Mouse (Mus musculus): ENCODE measurements around the gene Dbf4.

Dbf4 gene

GRCm38 (mm10) chr5:8422157-8422931 is at the start of gene Dbf4, which contains the start of gene Slc25a40:
Gene Dbf4, minus strand, starts transcription at chr5:8422716.
Gene Slc25a40, plus strand, starts transcription at chr5:8422850.
- WGBS, result under 1% methylated on average over 87 of the region's 93 CpGs

DNA sequence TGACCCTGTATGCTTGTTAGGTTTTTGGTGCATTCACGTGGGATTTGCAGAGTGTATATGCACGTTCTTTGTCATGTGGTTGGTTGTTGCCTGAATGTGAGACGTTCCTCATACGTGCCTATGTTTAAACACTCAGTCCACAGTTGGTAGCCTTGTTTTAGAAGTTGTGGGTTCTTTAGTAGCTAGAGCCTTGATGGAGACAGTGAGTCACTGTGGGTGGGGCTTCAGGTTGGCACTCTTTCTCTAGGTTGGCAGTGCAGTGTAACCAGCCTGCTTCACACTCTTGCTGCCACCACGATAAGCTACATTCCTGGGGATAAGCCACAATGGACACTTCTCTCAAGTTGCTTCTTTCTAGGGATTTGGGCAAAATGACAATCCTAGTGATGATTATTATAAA is 34.0 kb upstream of the Dbf4 start:
- 61% methylated on average over 5 of the region's 5 CpGs for WGBS

- 66% methylated on average over 2 of the region's 2 CpGs for WGBS
Measured at GRCm38 (mm10) chr5:8439095-8439494, 16.6 kb upstream of the Dbf4 start.

GRCm38 (mm10) chr5:8437481-8438156 is 15.1 kb upstream of the Dbf4 start:
- WGBS, result 94% methylated on average over 5 of the region's 5 CpGs

- 78% methylated on average over 5 of the region's 5 CpGs for WGBS
Measured at GRCm38 (mm10) chr5:8425899-8426298, 3.4 kb upstream of the Dbf4 start.

DNA sequence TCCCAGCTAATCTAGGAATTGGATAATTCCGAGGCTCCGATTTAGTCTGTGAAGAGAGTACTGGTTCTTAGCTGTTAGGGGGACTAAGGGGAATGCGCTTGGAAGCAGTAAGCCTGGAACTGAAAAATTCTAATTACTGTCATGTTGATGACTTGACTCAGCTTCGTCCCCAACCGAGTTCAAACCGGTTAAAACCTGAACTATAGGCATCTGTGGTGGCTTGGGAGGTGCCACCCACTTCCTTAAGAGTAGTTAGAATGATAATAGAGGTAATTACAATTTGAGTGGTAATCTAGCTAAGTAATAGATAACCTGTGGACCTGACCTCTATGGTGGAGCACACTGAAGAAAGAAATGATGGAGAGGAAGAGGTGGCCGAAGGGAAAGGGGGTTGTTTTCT is 1.6 kb upstream of the Dbf4 start:
- 35% methylated on average over 7 of the region's 7 CpGs for WGBS

- WGBS, result under 1% methylated on average over 40 of the region's 40 CpGs
Measured at GRCm38 (mm10) chr5:8422932-8423928, 714 bp upstream of the Dbf4 start.

GRCm38 (mm10) chr5:8421424-8421823 is 1.1 kb downstream of the Dbf4 start:
- WGBS, result 25% methylated on average over 3 of the region's 3 CpGs

DNA sequence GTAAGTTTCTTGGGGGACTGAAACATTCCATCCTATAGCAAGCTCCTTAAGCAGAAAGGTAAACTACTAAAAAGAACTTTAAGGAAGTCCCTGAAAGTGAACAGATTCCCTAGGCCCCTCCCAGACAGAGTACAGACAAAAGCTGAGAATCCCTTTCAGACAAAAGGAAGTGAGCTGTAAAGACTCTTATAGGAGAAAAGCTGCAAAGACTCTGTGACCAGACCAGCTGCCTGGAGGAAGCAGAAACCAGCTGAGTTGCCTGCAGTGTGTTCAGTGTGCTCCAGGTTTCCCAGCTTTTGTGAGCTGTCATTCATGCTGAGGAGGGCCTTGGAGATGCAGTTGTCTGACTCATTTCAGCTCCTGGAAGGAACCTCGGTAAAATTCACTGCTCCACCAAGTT is 5.1 kb downstream of the Dbf4 start:
- 50% methylated on average over 1 of the region's 1 CpGs for WGBS

DNA sequence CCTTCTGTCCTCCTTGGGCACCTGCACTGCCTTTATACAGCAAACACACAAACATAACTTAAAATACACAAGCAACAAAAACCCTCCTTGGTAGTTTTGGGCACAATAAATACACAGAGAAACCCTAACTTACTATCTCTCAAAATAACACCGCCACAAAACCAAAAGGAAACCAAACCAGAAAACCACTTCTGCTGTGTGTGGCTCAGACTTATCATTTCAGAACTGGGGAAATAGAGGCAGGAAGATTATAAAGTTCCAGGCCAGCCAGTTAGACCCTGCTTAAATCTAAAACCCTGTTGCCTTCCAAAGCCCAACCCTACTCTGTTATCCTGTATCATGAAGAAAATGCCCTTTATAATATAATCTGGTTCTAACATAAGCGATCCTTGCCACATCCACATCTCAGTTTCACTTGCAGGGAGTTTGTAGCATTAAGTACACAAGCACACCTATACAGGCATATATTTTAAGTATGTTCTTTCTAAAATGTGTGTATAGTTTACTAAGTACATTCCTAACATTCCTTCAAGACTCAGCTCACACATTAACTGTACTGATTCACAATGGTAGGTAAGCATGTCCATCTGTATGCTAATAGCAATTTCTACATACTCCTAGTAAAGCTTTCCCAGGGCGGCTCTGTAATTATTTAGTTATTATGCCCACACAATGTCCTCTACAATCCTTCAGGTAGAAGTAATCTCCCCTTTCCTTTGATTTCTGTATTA is 5.7 kb downstream of the Dbf4 start:
- 91% methylated on average over 3 of the region's 3 CpGs for WGBS

GRCm38 (mm10) chr5:8408746-8409145 is 13.8 kb downstream of the Dbf4 start:
- 81% methylated on average over 4 of the region's 4 CpGs for WGBS

DNA sequence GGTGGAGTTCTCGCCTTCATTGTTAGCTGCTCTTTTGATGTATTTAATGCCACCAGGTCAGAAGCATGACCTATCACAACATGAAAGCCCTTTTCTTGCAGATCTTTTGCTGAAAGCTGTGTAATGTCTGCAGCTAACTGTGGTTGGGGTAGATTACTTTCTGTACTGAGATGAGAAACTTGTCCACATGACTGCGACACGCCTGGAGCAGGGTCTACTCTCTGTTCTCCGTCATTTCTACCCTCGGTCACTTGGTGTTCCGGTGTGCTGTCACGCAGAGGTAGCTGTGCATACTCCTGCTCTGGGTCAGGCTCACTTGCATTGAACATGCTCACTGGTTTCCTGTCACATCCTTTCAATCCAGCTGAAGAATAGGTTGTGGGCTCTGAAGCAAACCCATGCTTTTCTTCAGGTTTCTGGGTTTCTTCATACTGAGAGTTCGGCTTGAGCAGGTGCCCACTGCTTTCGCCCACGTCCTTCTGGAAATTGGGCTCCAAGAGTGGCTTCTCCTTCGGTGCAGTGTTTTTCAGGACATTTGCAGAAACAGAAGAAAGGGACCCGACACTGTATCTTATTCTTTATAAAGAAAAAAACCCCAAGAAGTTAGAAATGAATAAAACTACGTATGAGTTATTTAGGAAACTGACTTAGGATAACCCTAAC is 24.8 kb downstream of the Dbf4 start:
- 85% methylated on average over 13 of the region's 13 CpGs for WGBS

DNA sequence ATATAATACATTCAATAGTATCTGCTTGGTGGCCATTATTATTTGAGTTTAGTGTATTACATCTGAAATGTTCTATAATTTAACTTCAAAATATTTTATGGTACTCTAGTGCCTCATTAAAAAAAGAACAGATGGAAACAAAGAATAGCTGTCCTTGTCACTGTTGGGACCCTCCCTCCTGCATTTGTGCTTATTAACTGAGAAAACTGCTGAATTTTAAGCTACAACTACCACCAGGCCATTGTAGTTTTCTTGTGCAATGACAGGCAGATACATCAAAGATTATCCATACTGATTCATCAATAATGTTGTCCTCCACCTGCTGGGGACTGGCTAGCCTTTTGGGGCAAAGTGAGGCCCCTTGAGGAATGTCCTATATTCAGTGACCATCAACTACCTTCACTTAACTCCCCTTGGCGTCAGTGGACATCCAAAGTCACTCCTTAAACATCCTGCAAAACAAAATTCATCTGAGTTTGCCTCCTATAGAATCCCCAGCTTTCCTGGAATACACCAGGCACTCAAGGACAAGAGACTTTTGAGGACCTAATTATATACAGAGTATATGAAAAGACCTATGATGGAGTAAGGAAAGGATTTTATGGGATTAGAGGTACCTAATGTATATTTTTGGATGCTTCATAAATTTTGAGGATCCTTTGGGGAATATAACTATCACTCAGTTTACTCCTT is 28.5 kb downstream of the Dbf4 start:
- 78% methylated on average over 1 of the region's 1 CpGs for WGBS

DNA sequence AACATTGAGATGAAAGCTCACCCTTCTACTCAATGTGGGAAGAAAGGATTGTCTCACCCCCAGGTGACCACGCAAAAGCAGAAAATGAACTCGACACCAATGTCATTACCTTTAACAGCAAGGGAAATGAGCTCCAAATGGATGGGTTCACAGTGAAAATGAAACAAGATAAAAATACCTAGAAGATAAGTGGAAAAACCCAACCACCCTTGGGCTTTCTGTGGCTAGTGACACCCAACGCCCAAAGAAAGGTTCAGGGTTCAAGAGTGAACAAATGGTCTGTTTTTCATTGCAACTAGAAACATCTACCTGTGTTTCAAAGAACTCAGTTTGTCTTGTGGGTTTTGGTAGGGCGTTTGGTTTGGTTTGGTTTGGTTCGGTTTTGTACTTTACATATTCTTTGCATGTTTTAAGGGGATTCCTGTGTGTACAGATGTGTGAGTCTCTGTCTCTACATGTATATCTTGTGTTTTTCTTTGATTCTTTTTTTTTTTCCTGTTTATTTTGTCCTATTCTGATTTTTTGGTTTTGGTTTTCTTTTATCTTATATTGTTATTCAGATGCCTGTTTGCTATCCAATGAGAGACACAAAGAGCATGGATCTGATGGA is 48.1 kb downstream of the Dbf4 start:
- WGBS, result 88% methylated on average over 5 of the region's 5 CpGs

DNA sequence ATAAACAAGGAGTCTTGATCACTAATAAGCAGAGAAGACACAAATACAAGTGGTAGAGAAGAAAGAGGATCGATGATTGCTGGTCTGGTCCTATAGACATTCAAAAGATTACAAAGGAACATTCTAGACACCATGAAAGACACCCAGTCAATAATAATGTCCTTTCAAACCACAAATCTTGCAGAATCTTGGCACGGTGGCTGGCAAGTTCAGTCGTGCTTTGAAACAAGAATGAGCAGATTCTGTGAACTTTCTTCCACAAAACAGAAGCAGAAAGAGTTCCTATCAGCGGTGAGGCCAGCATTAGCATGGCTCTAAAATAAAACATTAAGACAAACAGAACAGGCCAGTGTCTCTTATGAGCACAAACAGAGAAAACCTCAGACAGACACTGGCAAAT is 49.1 kb downstream of the Dbf4 start:
- WGBS, result 61% methylated on average over 4 of the region's 4 CpGs

GRCm38 (mm10) chr5:8368781-8369180 is 53.7 kb downstream of the Dbf4 start:
- WGBS, result 90% methylated on average over 5 of the region's 5 CpGs

GRCm38 (mm10) chr5:8368328-8368692 is 54.2 kb downstream of the Dbf4 start:
- WGBS, result 39% methylated on average over 7 of the region's 7 CpGs

GRCm38 (mm10) chr5:8367614-8368327 is 54.7 kb downstream of the Dbf4 start, which contains the start of gene Adam22:
Gene Adam22, minus strand, starts transcription at chr5:8368160.
- 1% methylated on average over 54 of the region's 55 CpGs for WGBS
